Mouse (Mus musculus): ENCODE measurements around the gene Rad21l. TPM values are rescaled to one million over a fixed set of nuclear protein-coding genes. Genes with fewer than 3 reads are reported as not detected.
A peak's percentile ranks its signal among the peaks of the same experiment; 100 is the strongest.

Rad21l gene
- not detected in 2 replicates for polyA plus RNA-seq (2016; fragmentation: Nextera tagmentation; extraction: Ambion mirVana)

GRCm38 (mm10) chr2:151668433-151668832, at the start of gene Rad21l:
Gene Rad21l, minus strand, starts transcription at chr2:151668533.
- 81% methylated on average over 3 of the region's 3 CpGs for WGBS
- Histone ChIP-seq H3K4me2 (replicated peaks) (no peak within 1 kb of the TSS), H3K9ac (no peak within 1 kb of the TSS), H3K4me1 (0 out of 2 replicates have a peak, but pooled peaks cover 2% of the 10 kb centered on the region), H3K27me3 (peaks cover 12% of the 10 kb centered on the region), H3K27ac (no peak within 1 kb of the TSS), H3K36me3 (no peaks in the 10 kb centered on the region), H3K4me3 (no peak within 1 kb of the TSS), H3K9me3 (replicated peaks) (0 out of 2 replicates have a peak, but pooled peaks cover 4% of the 10 kb centered on the region)
- ATAC-seq (ENCODE audit: low FRiP score): no peak

GRCm38 (mm10) chr2:151716318-151717055, 48.2 kb upstream of the Rad21l start:
- Histone ChIP-seq H3K36me3 (peaks cover 46% of the 10 kb centered on the region), H3K27me3 (no peaks in the 10 kb centered on the region), H3K9me3 (replicated peaks) (no peaks in the 10 kb centered on the region), H3K4me1 (no peaks in the 10 kb centered on the region), H3K4me3 (no peak overlapping the region), H3K27ac (no peak overlapping the region), H3K4me2 (replicated peaks) (no peak overlapping the region), H3K9ac (no peak overlapping the region)
- ATAC-seq (ENCODE audit: low FRiP score): no peak
- WGBS: 93% methylated on average over 2 of the region's 2 CpGs

DNA sequence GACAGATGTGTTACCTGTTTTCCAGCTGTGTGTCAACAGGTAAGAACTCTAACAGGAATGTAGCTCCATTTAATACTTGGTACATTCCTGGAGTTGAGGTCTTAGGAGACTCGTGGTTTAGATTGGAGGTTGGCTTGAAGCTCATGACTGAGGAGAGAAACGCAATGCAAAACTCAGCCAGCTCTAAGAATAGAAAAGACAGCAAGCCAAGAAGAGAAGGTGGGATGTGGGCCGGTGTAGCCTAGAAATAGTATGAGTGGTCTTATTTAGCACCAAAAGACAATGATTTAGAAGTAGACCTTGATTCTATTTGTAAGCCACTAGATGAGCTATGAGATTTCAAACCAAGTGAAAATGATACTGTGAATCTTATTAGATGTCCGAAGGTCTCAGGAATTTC, 47.2 kb upstream of the Rad21l start:
- H3K36me3 ChIP-seq: peaks cover 45% of the 10 kb centered on the region
- H3K4me3 ChIP-seq: no peak overlapping the region
- no peak overlapping the region for H3K27ac ChIP-seq
- no peaks in the 10 kb centered on the region for H3K4me1 ChIP-seq
- WGBS: 95% methylated on average over 4 of the region's 4 CpGs
- H3K4me2 ChIP-seq (replicated peaks): no peak overlapping the region
- no peak overlapping the region for H3K9ac ChIP-seq
- H3K27me3 ChIP-seq: no peaks in the 10 kb centered on the region
- ATAC-seq (ENCODE audit: low FRiP score): no peak
- no peaks in the 10 kb centered on the region for H3K9me3 ChIP-seq (replicated peaks)

GRCm38 (mm10) chr2:151712647-151713046, 44.3 kb upstream of the Rad21l start:
- no peak for ATAC-seq (ENCODE audit: low FRiP score)
- Histone ChIP-seq H3K4me2 (replicated peaks) (no peak overlapping the region), H3K4me3 (no peak overlapping the region), H3K9ac (no peak overlapping the region), H3K4me1 (no peaks in the 10 kb centered on the region), H3K36me3 (peaks cover 18% of the 10 kb centered on the region), H3K9me3 (replicated peaks) (no peaks in the 10 kb centered on the region), H3K27ac (no peak overlapping the region), H3K27me3 (no peaks in the 10 kb centered on the region)
- 45% methylated on average over 3 of the region's 3 CpGs for WGBS

GRCm38 (mm10) chr2:151702851-151703190, 34.5 kb upstream of the Rad21l start:
- ATAC-seq (ENCODE audit: low FRiP score): peak; percentile 49
- peaks cover 11% of the 10 kb centered on the region for H3K36me3 ChIP-seq
- H3K4me1 ChIP-seq: peaks cover 12% of the 10 kb centered on the region
- no peaks in the 10 kb centered on the region for H3K9me3 ChIP-seq (replicated peaks)
- peak overlapping the region; percentile 88 for H3K9ac ChIP-seq
- H3K27ac ChIP-seq: peak overlapping the region; percentile 76
- H3K4me3 ChIP-seq: peak overlapping the region; percentile 84
- H3K4me2 ChIP-seq (replicated peaks): peak overlapping the region; percentile 99
- peaks cover 22% of the 10 kb centered on the region for H3K27me3 ChIP-seq
- WGBS: under 1% methylated on average over 15 of the region's 17 CpGs

DNA sequence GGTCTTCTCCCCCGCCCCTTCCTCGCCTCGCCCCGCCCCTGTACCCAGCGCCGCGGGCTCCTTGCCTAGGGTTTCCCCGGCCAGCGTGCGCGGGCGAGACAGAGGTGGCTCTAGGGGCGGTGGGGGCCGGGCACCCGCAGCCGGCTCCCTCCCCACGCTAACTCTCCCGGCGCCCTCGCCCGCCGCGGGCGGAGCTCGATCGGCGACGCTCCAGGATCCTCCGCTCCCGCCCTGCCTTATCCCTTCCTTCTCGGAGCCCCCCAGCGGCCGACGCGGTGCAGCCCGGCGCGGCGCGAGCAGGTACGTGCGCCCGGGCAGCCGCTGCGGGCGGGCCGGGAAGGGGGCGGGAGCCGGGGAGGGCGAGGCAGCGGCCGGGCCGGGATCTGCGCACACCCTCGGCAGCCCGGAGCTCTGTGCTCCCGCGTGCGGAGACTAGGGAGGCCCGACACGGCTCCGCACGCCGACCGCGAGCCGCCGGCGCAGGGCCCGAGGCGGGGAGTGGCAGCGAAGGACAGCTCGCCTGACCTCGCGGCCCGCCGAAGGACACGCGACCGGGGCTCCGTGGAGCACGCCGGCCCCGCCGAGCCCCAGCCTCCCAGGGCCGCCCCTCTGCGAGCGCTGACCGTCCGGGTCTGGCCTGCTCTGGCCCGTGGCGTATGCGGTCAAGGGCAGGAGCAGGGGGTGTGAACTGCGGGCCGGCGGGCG, 34.0 kb upstream of the Rad21l start:
- Histone ChIP-seq H3K9me3 (replicated peaks) (no peaks in the 10 kb centered on the region), H3K4me2 (replicated peaks) (peak overlapping the region; percentile 99), H3K4me1 (peaks cover 12% of the 10 kb centered on the region), H3K27ac (peak overlapping the region; percentile 76), H3K36me3 (peaks cover 11% of the 10 kb centered on the region), H3K27me3 (peaks cover 22% of the 10 kb centered on the region), H3K9ac (peak overlapping the region; percentile 88), H3K4me3 (peak overlapping the region; percentile 84)
- WGBS: 2% methylated on average over 54 of the region's 97 CpGs
- ATAC-seq (ENCODE audit: low FRiP score): peak; percentile 88

DNA sequence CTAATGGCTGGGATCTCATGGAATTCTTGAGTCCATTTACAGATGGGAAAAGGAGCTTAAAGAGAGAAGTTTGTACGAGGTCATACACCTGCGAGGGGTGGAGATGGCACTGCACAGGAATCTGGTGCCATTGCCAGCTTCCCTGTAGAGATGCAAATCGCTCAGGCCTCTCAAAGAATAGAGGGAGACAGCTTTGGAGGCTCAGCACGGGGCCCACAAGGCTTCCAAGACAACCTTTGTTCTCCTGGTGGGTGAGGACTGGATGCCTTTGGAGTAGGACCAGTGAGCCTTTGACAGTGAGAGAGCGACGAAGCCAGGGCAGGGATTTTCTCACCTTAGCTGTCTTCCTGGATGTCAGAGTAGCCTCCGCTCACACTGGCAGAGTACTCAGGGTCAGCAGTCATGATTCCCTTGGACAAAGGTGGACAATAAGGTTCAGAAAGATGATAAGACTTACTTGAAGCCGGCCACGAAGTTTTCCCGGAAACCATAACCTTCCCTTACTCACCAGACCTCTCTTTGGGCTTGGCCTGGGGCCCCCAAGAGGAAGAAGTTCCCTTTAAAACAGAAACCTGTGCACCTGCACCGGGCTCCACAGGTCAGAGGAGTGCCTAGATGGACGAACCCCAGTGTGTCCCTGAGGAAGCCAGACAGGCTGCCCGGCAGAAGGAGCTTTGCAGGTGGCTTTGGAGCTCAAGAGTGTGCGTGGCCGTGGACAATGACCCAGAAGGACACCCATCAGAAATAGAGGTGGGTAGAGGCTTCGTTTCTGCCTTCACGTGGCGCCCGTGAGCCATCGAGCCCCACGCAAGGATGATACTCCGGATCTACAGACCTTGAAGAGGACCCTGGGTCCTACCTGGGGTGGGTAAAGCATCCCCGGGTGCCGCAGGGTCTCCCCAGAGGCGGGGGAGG, 33.2 kb upstream of the Rad21l start, which contains the start of gene Tmem74b:
TSS of gene Tmem74b (plus strand) at position 778 of the 915 bp plus-strand sequence.
- peak; percentile 65 for ATAC-seq (ENCODE audit: low FRiP score)
- peaks cover 22% of the 10 kb centered on the region for H3K27me3 ChIP-seq
- WGBS: 2% methylated on average over 25 of the region's 25 CpGs

GRCm38 (mm10) chr2:151682976-151683375, 14.6 kb upstream of the Rad21l start:
- no peak overlapping the region for H3K4me2 ChIP-seq (replicated peaks)
- H3K4me1 ChIP-seq: no peaks in the 10 kb centered on the region
- H3K27me3 ChIP-seq: no peaks in the 10 kb centered on the region
- no peak overlapping the region for H3K4me3 ChIP-seq
- no peaks in the 10 kb centered on the region for H3K36me3 ChIP-seq
- ATAC-seq (ENCODE audit: low FRiP score): no peak
- WGBS: 92% methylated on average over 4 of the region's 4 CpGs
- no peaks in the 10 kb centered on the region for H3K9me3 ChIP-seq (replicated peaks)
- H3K9ac ChIP-seq: no peak overlapping the region
- no peak overlapping the region for H3K27ac ChIP-seq

More for the DNA sequence above, 33.2 kb upstream of the Rad21l start, which contains the start of gene Tmem74b:
- Histone ChIP-seq H3K4me3 (peak within 1 kb of the TSS; percentile 84), H3K9me3 (replicated peaks) (no peaks in the 10 kb centered on the region), H3K9ac (peak within 1 kb of the TSS; percentile 88), H3K4me2 (replicated peaks) (peak within 1 kb of the TSS; percentile 99), H3K36me3 (peaks cover 6% of the 10 kb centered on the region), H3K27ac (peak within 1 kb of the TSS; percentile 76), H3K4me1 (peaks cover 12% of the 10 kb centered on the region)

GRCm38 (mm10) chr2:151682357-151682756, 14.0 kb upstream of the Rad21l start:
- Histone ChIP-seq H3K27ac (no peak overlapping the region), H3K4me2 (replicated peaks) (no peak overlapping the region), H3K36me3 (no peaks in the 10 kb centered on the region), H3K4me1 (no peaks in the 10 kb centered on the region), H3K9me3 (replicated peaks) (no peaks in the 10 kb centered on the region), H3K27me3 (no peaks in the 10 kb centered on the region), H3K9ac (no peak overlapping the region), H3K4me3 (no peak overlapping the region)
- WGBS: 66% methylated on average over 3 of the region's 3 CpGs
- ATAC-seq (ENCODE audit: low FRiP score): peak; percentile 64

DNA sequence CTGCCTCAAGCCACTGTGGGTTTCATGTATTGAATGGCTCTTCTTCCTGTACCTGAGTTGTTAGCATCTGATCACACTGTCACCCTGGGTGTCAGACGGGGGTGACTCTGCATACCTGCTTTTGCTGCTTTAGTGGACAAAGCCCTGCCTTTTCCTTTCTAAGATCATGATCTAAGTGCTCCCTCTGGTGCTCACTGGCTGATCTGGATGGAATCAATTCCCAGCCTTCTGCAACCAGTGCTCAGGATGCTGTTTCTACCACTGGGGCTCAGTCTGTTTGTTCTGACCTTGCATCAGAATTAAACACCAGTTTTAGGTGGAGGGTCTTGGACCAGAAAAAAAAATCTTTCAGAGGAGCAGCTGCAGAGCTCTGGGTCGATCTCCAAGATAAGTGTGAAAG, 7.9 kb upstream of the Rad21l start:
- no peak overlapping the region for H3K27ac ChIP-seq
- H3K4me1 ChIP-seq: no peaks in the 10 kb centered on the region
- no peaks in the 10 kb centered on the region for H3K27me3 ChIP-seq
- H3K9me3 ChIP-seq (replicated peaks): no peaks in the 10 kb centered on the region
- H3K9ac ChIP-seq: no peak overlapping the region
- 66% methylated on average over 2 of the region's 2 CpGs for WGBS
- ATAC-seq (ENCODE audit: low FRiP score): no peak
- no peak overlapping the region for H3K4me3 ChIP-seq
- no peaks in the 10 kb centered on the region for H3K36me3 ChIP-seq
- H3K4me2 ChIP-seq (replicated peaks): no peak overlapping the region

DNA sequence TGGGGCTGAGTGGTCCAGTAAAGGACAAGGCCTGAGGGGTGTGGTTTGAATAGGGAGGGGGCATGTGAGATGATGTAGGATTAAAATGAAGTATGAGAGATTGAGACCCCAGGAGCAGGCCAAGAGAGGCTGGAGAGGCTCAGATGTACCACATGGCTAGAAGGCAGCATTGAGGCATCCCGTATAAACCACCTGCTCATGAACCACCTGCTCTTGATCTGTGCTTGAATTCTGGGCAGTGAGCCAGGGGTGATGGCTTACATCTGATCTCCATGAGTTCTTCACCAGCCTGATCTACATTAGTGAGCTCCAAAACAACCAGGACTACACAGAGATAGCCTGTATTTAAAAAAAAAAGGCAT, 2.6 kb upstream of the Rad21l start:
- 71% methylated on average over 1 of the region's 1 CpGs for WGBS

More for the DNA sequence above, 2.6 kb upstream of the Rad21l start:
- Histone ChIP-seq H3K4me1 (0 out of 2 replicates have a peak, but pooled peaks cover 2% of the 10 kb centered on the region), H3K36me3 (no peaks in the 10 kb centered on the region), H3K27ac (no peak overlapping the region), H3K9me3 (replicated peaks) (0 out of 2 replicates have a peak, but pooled peaks cover 4% of the 10 kb centered on the region), H3K4me2 (replicated peaks) (no peak overlapping the region), H3K27me3 (peaks cover 12% of the 10 kb centered on the region), H3K4me3 (no peak overlapping the region), H3K9ac (no peak overlapping the region)
- ATAC-seq (ENCODE audit: low FRiP score): no peak; the same call in 1 of the 2 replicates
